Mouse (Mus musculus): ENCODE measurements around the gene Sema4a. TPM values are rescaled to one million over a fixed set of nuclear protein-coding genes. Genes with fewer than 3 reads are reported as not detected.

Sema4a gene
- polyA plus RNA-seq, 1 experiment from 2014 or later: 19.0 TPM

- Histone ChIP-seq H3K27me3 (replicated peaks; ENCODE audit: control insufficient read depth, insufficient read depth, low read length) (no peaks in the 10 kb centered on the region), H3K36me3 (ENCODE audit: control insufficient read depth, insufficient read depth, low read length) (peaks cover 12% of the 10 kb centered on the region), H3K9ac (ENCODE audit: low read depth, low read length) (peak overlapping the region; percentile 97), H3K4me2 (peak overlapping the region; percentile 91), H3K9me3 (ENCODE audit: control insufficient read depth, low read length) (no peaks in the 10 kb centered on the region), H3K4me3 (ENCODE audit: low read depth, low read length) (peak overlapping the region; percentile 80), H3K27ac (ENCODE audit: low read depth, low read length) (peak overlapping the region; percentile 91; the same call in 1 of the 2 replicates), H3K4me1 (replicated peaks; ENCODE audit: control insufficient read depth, insufficient read depth, low read length) (peaks cover 37% of the 10 kb centered on the region)
- ATAC-seq (replicated peaks; ENCODE audit: low FRiP score) (no peak), DNase-seq (ENCODE audit: low spot score) (peak; percentile 35)
- 56% methylated on average over 5 of the region's 5 CpGs for WGBS
Measured at GRCm38 (mm10) chr3:88408953-88409352, 52.0 kb downstream of the Sema4a start.

- Histone ChIP-seq H3K27ac (ENCODE audit: low read depth, low read length) (no peak overlapping the region; the same call in 1 of the 2 replicates), H3K4me3 (ENCODE audit: low read depth, low read length) (no peak overlapping the region)
- WGBS: 61% methylated on average over 7 of the region's 7 CpGs
Measured at GRCm38 (mm10) chr3:88407529-88407928, 53.5 kb downstream of the Sema4a start.

GRCm38 (mm10) chr3:88407090-88407489, 53.9 kb downstream of the Sema4a start:
- 4% methylated on average over 2 of the region's 2 CpGs for WGBS
- H3K27ac ChIP-seq (ENCODE audit: low read depth, low read length): no peak overlapping the region; the same call in 1 of the 2 replicates
- peak; percentile 55 for DNase-seq (ENCODE audit: low spot score)
- no peak overlapping the region for H3K4me3 ChIP-seq (ENCODE audit: low read depth, low read length)
- peaks cover 7% of the 10 kb centered on the region for H3K36me3 ChIP-seq (ENCODE audit: control insufficient read depth, insufficient read depth, low read length)
- no peaks in the 10 kb centered on the region for H3K27me3 ChIP-seq (replicated peaks; ENCODE audit: control insufficient read depth, insufficient read depth, low read length)
- H3K4me2 ChIP-seq: peak overlapping the region; percentile 25; the same call in 1 of the 2 replicates
- no peaks in the 10 kb centered on the region for H3K9me3 ChIP-seq (ENCODE audit: control insufficient read depth, low read length)
- peaks cover 35% of the 10 kb centered on the region for H3K4me1 ChIP-seq (replicated peaks; ENCODE audit: control insufficient read depth, insufficient read depth, low read length)
- ATAC-seq (replicated peaks; ENCODE audit: low FRiP score): no peak
- no peak overlapping the region for H3K9ac ChIP-seq (ENCODE audit: low read depth, low read length)

More at GRCm38 (mm10) chr3:88407529-88407928, 53.5 kb downstream of the Sema4a start:
- Histone ChIP-seq H3K4me1 (replicated peaks; ENCODE audit: control insufficient read depth, insufficient read depth, low read length) (peaks cover 37% of the 10 kb centered on the region), H3K27me3 (replicated peaks; ENCODE audit: control insufficient read depth, insufficient read depth, low read length) (no peaks in the 10 kb centered on the region), H3K4me2 (no peak overlapping the region), H3K36me3 (ENCODE audit: control insufficient read depth, insufficient read depth, low read length) (peaks cover 11% of the 10 kb centered on the region), H3K9me3 (ENCODE audit: control insufficient read depth, low read length) (no peaks in the 10 kb centered on the region), H3K9ac (ENCODE audit: low read depth, low read length) (no peak overlapping the region)
- no peak for ATAC-seq (replicated peaks; ENCODE audit: low FRiP score)
- DNase-seq (ENCODE audit: low spot score): peak; percentile 29

DNA sequence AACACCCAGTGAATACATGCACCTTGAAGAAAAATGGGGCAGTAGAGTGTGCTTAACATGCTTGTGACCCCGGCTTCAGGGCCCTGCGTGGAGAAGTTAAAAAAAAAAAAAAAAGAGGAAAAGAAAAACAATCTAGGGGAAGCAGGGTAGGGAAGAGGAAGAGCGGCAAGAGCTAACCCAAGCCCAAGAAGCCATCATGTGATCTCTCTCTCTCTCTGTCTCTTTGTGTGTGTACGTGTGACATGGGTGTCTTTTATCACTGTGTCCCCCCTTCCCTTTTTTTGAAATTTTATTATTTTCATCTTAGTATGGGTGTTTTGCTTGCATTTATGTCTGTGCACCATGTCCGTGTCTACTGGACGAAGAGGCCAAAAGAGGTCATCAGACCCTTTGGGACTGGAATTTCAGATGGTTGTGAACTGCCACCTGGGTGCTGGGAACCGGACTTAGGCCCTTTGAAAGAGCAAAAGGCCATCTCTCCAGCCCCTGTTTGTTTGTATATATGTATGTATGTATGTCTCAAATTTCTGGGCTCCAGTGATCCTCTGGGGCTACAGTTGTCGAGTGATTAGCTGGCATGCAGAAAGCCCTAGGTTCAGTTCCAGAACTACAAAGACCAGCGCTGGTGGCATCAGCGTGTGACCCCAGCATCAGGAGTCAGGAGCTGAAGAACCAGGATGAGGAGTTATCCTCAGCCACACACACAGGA, 57.3 kb downstream of the Sema4a start:
- ATAC-seq (replicated peaks; ENCODE audit: low FRiP score): no peak
- Histone ChIP-seq H3K9ac (ENCODE audit: low read depth, low read length) (no peak overlapping the region), H3K4me2 (no peak overlapping the region), H3K4me3 (ENCODE audit: low read depth, low read length) (no peak overlapping the region), H3K4me1 (replicated peaks; ENCODE audit: control insufficient read depth, insufficient read depth, low read length) (peaks cover 12% of the 10 kb centered on the region), H3K27me3 (replicated peaks; ENCODE audit: control insufficient read depth, insufficient read depth, low read length) (no peaks in the 10 kb centered on the region), H3K27ac (ENCODE audit: low read depth, low read length) (no peak overlapping the region), H3K9me3 (ENCODE audit: control insufficient read depth, low read length) (no peaks in the 10 kb centered on the region), H3K36me3 (ENCODE audit: control insufficient read depth, insufficient read depth, low read length) (peaks cover 10% of the 10 kb centered on the region)
- WGBS: 90% methylated on average over 10 of the region's 10 CpGs
- DNase-seq (ENCODE audit: low spot score): no peak

- Histone ChIP-seq H3K27me3 (replicated peaks; ENCODE audit: control insufficient read depth, insufficient read depth, low read length) (no peaks in the 10 kb centered on the region), H3K36me3 (ENCODE audit: control insufficient read depth, insufficient read depth, low read length) (peaks cover 20% of the 10 kb centered on the region), H3K27ac (ENCODE audit: low read depth, low read length) (no peak overlapping the region), H3K4me1 (replicated peaks; ENCODE audit: control insufficient read depth, insufficient read depth, low read length) (no peaks in the 10 kb centered on the region), H3K9me3 (ENCODE audit: control insufficient read depth, low read length) (no peaks in the 10 kb centered on the region), H3K4me3 (ENCODE audit: low read depth, low read length) (no peak overlapping the region), H3K4me2 (no peak overlapping the region), H3K9ac (ENCODE audit: low read depth, low read length) (no peak overlapping the region)
- DNase-seq (ENCODE audit: low spot score): no peak
- no peak for ATAC-seq (replicated peaks; ENCODE audit: low FRiP score)
- 88% methylated on average over 2 of the region's 2 CpGs for WGBS
Measured at GRCm38 (mm10) chr3:88398666-88399065, 62.3 kb downstream of the Sema4a start.

- Histone ChIP-seq H3K4me1 (replicated peaks; ENCODE audit: control insufficient read depth, insufficient read depth, low read length) (no peaks in the 10 kb centered on the region), H3K27me3 (replicated peaks; ENCODE audit: control insufficient read depth, insufficient read depth, low read length) (no peaks in the 10 kb centered on the region), H3K9me3 (ENCODE audit: control insufficient read depth, low read length) (no peaks in the 10 kb centered on the region), H3K9ac (ENCODE audit: low read depth, low read length) (no peak overlapping the region), H3K27ac (ENCODE audit: low read depth, low read length) (no peak overlapping the region), H3K4me2 (no peak overlapping the region), H3K36me3 (ENCODE audit: control insufficient read depth, insufficient read depth, low read length) (peaks cover 22% of the 10 kb centered on the region), H3K4me3 (ENCODE audit: low read depth, low read length) (no peak overlapping the region)
- ATAC-seq (replicated peaks; ENCODE audit: low FRiP score) (no peak), DNase-seq (ENCODE audit: low spot score) (no peak)
- 83% methylated on average over 8 of the region's 8 CpGs for WGBS
Measured at GRCm38 (mm10) chr3:88395742-88396141, 65.2 kb downstream of the Sema4a start.

GRCm38 (mm10) chr3:88395288-88395687, 65.7 kb downstream of the Sema4a start:
- Histone ChIP-seq H3K4me2 (no peak overlapping the region), H3K27me3 (replicated peaks; ENCODE audit: control insufficient read depth, insufficient read depth, low read length) (no peaks in the 10 kb centered on the region), H3K36me3 (ENCODE audit: control insufficient read depth, insufficient read depth, low read length) (peaks cover 20% of the 10 kb centered on the region), H3K4me3 (ENCODE audit: low read depth, low read length) (no peak overlapping the region), H3K9ac (ENCODE audit: low read depth, low read length) (no peak overlapping the region), H3K4me1 (replicated peaks; ENCODE audit: control insufficient read depth, insufficient read depth, low read length) (no peaks in the 10 kb centered on the region), H3K27ac (ENCODE audit: low read depth, low read length) (no peak overlapping the region), H3K9me3 (ENCODE audit: control insufficient read depth, low read length) (no peaks in the 10 kb centered on the region)
- DNase-seq (ENCODE audit: low spot score) (peak; percentile 29), ATAC-seq (replicated peaks; ENCODE audit: low FRiP score) (no peak)
- 92% methylated on average over 6 of the region's 6 CpGs for WGBS

DNA sequence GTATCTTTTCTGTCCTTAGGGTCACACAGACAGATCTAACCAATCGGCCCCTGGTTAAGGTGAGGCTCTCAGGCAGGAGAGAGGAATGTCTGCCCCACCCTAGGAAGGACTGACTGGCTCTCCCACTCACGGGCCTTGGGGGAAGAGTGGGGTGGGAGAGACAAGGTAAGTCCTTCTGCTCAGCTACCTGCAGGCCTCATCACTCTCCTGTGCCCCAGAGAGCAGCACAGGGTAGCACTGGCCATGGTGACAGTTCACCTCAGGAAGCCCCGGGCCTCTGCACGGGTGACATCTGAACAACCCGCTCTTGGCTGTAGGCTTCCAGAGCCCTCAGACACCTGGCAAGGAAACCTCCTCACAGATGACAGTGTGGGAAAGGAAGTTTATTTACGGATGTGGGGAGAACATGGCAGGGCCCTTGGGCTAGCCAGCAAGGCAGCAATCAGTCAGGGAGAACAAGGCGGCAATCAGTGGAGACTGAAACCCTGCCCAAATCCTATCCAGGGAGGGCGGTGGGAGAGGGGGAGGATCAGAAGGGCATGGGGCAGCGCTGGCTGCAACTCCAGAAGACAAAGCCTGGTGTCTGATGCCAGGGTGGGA, 67.1 kb downstream of the Sema4a start:
- Histone ChIP-seq H3K27me3 (replicated peaks; ENCODE audit: control insufficient read depth, insufficient read depth, low read length) (no peaks in the 10 kb centered on the region), H3K4me1 (replicated peaks; ENCODE audit: control insufficient read depth, insufficient read depth, low read length) (no peaks in the 10 kb centered on the region), H3K4me2 (no peak overlapping the region), H3K9me3 (ENCODE audit: control insufficient read depth, low read length) (no peaks in the 10 kb centered on the region), H3K36me3 (ENCODE audit: control insufficient read depth, insufficient read depth, low read length) (peaks cover 21% of the 10 kb centered on the region), H3K27ac (ENCODE audit: low read depth, low read length) (no peak overlapping the region), H3K4me3 (ENCODE audit: low read depth, low read length) (no peak overlapping the region), H3K9ac (ENCODE audit: low read depth, low read length) (no peak overlapping the region)
- 89% methylated on average over 9 of the region's 9 CpGs for WGBS
- ATAC-seq (replicated peaks; ENCODE audit: low FRiP score) (no peak), DNase-seq (ENCODE audit: low spot score) (no peak)
